Mouse (Mus musculus) olfactory bulb, adult 2 months (tissue): Measurements from ENCODE around the gene Auts2. TPM values are rescaled to one million over a fixed set of nuclear protein-coding genes. Genes with fewer than 3 reads are reported as not detected.

ENCODE experiments used
- H3K27ac ChIP-seq: fragments of 200-500 bp; 2 replicates; pipeline ENCODE4 v1.5.1; 2012; ENCODE audit warnings: low read depth, low read length; ENCODE audit not compliant: insufficient read depth
- H3K4me1 ChIP-seq: fragments of 200-500 bp; 2 replicates; pipeline ENCODE4 v1.6.1; 2012; ENCODE audit warnings: low read length; ENCODE audit not compliant: control insufficient read depth, insufficient read depth
- H3K4me3 ChIP-seq: fragments of 200-500 bp; 2 replicates; pipeline ENCODE4 v1.5.1; 2012; ENCODE audit warnings: mild to moderate bottlenecking, low read depth, low read length, moderate library complexity; ENCODE audit not compliant: insufficient read depth
- CTCF ChIP-seq: fragments of 200-500 bp; IDR thresholded peaks from 2 replicates; pipeline ENCODE4 v1.5.1; 2012; ENCODE audit warnings: low read depth, mild to moderate bottlenecking, low read length, moderate library complexity; ENCODE audit not compliant: insufficient read depth
- POLR2A ChIP-seq: fragments of 200-500 bp; IDR thresholded peaks from 2 replicates; pipeline ENCODE4 v1.6.1; 2012; ENCODE audit warnings: mild to moderate bottlenecking, low read depth, low read length, moderate library complexity; ENCODE audit not compliant: insufficient read depth
- WGBS: fragments of 180-500 bp; shearing (Covaris S2); methylation state at CpG from one replicate; pipeline ENCODE4 v1.1.7; 2018; 5-methylcytosine and 5-hydroxymethylcytosine counted together
- polyA plus RNA-seq: library from polyadenylated mRNA; stranded (reverse); fragments of >200 nt; gene quantifications from 2 replicates; pipeline ENCODE4 v1.2.4, GENCODE M21; 2012; ENCODE audit warnings: low replicate concordance; ENCODE audit not compliant: missing spikeins, insufficient read depth, insufficient read length

Auts2 gene
- polyA plus RNA-seq, 1 experiment, result not detected

DNA sequence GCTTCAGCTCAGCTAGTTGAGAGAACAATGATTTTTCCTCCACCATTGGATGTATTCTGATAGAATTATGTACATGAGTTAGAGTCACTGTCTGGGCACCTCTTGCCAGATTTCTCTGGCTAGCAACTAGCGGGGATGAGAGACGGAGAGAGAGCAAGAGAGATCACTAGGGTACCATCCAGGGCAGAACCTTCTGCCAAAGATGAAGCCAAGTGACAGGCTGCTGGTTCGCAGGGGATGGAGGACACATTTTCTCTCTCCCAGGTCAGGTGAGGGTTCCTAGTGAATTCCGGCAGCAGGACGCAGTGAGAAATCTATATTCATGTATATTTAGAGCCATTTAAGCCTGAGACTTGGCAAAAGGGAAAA is 956.8 kb downstream of the Auts2 start:
- no peak overlapping the region for H3K27ac ChIP-seq

DNA sequence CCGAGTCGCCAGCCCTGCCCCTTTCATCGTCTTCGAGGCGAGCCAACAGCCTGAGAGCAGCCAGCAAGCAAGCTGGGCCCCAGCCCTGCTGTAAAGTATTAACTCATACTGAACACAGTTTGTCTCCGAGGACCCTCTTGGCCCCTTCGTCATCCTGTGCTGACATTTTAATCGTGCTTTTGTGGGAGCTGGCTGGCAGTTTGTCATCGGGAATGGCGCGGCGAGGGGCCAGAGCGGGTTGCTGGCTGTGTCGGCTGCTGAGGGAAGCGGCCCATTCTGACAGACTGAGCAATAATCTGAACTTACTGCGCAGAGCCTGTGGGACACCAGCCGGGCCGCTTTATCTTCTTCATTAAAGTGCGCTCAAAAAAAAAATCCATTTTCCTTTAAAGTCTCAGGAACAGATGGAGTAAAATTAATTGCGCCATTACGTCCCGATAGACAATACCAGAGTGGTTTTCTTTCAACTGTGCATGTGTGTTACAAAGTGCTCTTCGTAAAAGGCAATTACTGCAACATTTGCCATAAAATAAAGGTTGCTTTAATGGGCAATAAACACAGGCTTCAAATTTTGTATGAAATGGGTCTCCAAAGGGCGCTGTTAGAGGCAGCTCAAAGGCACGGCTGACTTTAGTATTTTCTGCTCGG is 957.3 kb downstream of the Auts2 start:
- no peak for TF ChIP-seq CTCF
- TF ChIP-seq POLR2A, result no peak
- Histone ChIP-seq H3K27ac (no peak overlapping the region), H3K4me3 (no peak overlapping the region), H3K4me1 (peaks cover 23% of the 10 kb centered on the region)
- WGBS, result 61% methylated on average over 26 of the region's 26 CpGs

More for the DNA sequence above, 956.8 kb downstream of the Auts2 start:
- no peak overlapping the region for H3K4me3 ChIP-seq
- WGBS, result 86% methylated on average over 5 of the region's 5 CpGs
- TF ChIP-seq CTCF (no peak), POLR2A (no peak)
- peaks cover 23% of the 10 kb centered on the region for H3K4me1 ChIP-seq

DNA sequence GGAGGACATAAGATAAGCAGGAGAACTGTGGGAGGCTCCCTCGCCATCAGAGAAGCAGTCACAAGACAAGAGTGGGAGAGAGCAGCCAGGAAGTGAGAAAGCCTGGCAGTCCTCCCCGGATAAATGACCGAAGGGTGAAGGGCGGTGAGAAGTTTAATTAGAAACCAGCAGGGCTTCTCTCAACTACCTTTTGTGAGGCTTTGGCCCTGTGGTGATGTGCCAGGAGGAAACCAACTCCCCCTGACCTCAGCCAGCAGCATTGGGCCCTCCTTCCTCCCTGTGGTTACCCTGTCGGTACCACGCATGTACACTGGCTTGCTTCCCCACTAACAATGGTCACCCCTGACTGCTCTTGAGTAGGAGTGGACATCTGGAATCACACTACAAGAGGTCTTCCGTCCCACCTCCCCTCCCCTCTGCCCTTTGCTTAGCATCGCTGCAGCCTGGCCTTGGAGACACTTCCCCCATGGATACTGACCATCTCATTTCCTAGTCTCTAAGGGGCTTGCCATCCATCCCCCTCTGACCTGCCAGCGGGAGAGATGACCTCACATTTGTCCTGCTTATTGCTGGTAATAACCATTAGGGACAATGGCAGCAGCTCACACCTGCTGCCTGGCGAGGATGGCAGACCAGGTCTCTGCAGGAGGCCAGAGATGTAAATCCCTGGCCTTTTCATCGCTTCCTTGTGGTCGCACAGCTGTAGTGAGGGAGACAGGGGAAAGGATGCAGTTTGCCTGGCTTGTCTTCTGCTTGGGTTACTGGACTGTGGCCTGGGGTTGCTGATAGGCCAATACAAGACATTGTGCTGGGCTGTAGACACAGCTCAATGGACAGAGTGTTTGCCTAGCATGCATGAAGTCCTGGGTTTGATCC is 958.6 kb downstream of the Auts2 start:
- H3K4me3 ChIP-seq, result no peak overlapping the region
- H3K27ac ChIP-seq, result no peak overlapping the region
- no peak for TF ChIP-seq CTCF
- no peak for TF ChIP-seq POLR2A
- WGBS, result 70% methylated on average over 12 of the region's 12 CpGs
- peaks cover 23% of the 10 kb centered on the region for H3K4me1 ChIP-seq

DNA sequence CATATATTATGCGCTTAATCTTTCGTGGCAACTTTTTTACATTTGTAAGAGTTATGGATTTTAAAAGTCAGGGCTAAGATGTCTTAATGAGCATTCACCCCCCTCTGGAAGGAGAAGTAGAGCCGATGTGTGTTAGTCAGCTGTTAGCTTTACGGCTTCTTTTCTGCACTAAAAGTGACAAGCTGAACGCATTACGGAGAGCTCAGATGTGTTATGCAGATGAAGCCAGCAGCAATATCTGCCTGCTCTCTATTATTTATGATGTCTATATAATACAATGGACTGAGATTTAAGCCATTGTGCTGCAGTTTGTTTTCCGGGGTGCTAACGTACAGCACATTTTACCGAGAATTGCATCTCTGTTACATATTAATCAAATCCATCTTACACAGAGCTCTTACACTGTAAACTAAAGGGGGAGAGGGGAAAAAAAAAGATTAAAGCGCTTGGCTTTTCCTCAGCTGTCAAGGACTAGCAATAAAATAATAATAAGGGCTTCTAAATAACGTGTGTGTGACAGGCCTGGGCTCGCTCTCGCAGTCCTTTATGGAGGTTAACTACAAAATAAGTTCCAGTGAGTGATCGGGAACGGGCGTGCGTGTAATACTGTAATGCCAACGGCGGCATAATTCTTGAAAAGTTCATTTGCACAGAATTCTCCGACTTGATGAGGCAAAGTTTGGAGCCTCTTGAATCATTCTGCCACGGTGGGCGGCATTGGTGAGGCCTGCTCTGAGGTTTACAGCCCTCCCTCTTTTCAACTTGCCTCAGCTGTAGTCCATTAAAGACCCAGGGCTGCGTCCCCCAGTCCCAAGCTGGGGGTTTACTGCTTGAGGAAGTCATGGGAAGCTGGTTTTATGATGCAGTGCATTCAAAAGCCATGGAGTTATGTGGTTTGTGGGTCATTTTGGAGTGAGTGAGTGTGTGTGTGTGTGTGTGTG is 961.8 kb downstream of the Auts2 start:
- Histone ChIP-seq H3K4me3 (no peak overlapping the region), H3K4me1 (peaks cover 20% of the 10 kb centered on the region), H3K27ac (no peak overlapping the region)
- 77% methylated on average over 23 of the region's 23 CpGs for WGBS
- no peak for TF ChIP-seq POLR2A
- TF ChIP-seq CTCF, result no peak

DNA sequence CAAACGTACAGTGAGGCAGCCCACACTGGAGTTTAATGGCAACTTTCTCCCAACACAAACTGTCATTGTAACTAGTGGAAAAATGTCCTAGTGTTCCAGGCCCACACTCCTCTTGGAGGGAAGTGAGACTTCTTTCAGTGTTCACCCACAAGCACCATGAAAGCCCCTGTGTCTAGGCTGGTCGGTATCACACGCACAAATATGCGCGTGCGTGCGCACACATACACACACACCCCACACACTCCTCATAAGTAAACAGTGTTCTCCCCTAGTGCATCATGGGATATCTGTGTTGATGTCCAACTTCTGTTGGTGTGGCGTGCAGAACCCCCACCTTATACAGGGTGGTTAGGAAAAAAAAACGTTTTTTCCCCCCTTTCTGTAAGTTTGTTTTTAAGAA is 964.4 kb downstream of the Auts2 start:
- Histone ChIP-seq H3K4me3 (no peak overlapping the region), H3K27ac (no peak overlapping the region), H3K4me1 (peaks cover 19% of the 10 kb centered on the region)
- TF ChIP-seq CTCF (no peak), POLR2A (no peak)
- 84% methylated on average over 9 of the region's 9 CpGs for WGBS

DNA sequence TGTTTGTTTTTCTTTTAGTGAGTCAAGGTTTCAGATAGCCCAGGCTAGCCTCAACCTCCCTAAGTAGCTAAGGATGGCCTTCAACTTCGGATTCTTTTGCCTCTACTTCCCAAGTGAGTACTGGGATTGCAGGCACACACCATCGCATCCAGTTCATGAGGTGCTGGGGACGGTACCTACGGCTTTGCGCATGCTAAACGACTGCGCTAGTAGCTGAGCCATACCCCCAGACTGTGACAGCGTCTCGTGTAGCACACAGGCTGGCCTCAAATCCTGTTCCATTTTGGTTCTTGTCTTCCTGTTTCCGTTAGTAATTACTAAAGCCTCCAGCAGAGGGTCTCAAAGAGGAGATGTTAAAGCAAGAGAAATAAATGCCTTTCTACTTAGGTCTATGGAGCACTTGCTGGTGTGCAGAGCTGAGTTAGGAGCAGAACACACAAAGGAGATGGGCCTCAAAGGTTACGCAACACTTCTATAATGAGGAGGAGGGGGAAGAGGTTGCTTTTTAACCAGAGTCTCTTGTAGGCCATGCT is 967.3 kb downstream of the Auts2 start:
- TF ChIP-seq POLR2A, result no peak
- TF ChIP-seq CTCF, result no peak
- Histone ChIP-seq H3K4me3 (no peak overlapping the region), H3K4me1 (peaks cover 19% of the 10 kb centered on the region), H3K27ac (no peak overlapping the region)
- WGBS, result 76% methylated on average over 11 of the region's 11 CpGs

DNA sequence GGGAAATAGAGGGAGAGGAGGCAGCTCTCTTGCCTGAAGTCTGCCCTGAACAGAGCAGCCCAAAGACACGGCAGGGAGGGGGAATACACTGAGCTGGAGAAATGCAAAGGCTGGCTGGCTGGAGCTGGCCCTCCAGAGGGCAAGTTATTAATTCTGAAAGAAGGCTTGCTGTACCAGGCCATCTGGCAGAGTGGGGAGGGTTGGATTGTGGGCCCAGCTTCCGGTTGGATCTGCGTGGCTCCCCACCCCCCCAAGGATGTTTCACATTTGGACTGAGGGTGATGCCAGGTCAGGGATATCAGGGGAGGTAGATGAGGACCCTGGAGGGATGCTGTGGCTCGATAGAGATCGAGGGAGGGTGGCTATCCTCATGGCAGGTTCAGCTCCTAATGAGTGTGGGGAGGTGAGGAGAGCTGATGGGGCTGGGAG is 968.0 kb downstream of the Auts2 start:
- Histone ChIP-seq H3K4me3 (no peak overlapping the region), H3K27ac (no peak overlapping the region), H3K4me1 (peaks cover 19% of the 10 kb centered on the region)
- no peak for TF ChIP-seq CTCF
- TF ChIP-seq POLR2A, result no peak
- WGBS, result 28% methylated on average over 5 of the region's 5 CpGs

DNA sequence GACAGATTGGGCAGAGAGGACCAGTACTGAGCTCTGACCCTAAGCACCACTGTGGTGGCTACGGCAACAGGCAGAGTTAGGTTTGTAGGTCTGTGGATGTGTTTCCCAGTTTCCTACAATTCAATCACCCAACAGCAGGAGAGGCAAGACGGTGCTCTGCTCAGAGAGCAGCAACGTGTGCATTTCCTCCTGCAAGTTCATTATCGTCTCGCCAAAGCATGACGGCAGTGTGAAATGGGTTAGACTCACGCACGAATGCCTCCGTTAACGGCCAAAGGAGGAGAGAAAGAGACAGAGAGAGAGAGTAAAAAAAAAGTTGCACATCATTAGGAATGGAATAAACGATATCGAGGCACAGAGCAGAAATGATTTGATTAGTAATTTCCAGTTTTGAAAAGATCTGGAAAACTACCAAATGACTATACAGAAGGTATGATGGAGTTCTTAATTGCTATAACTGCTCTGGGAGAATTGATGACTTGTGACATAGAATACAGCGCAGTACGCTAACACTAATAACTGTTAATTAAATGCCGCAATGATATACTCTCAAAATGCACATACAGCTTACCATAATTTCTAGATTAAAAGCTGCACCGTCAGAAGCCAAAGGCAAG is 968.6 kb downstream of the Auts2 start:
- WGBS, result 52% methylated on average over 16 of the region's 16 CpGs
- H3K27ac ChIP-seq, result no peak overlapping the region
- no peak overlapping the region for H3K4me3 ChIP-seq
- no peak for TF ChIP-seq POLR2A
- no peak for TF ChIP-seq CTCF
- peaks cover 19% of the 10 kb centered on the region for H3K4me1 ChIP-seq
